Mouse (Mus musculus) gastrocnemius, postnatal 4 days (tissue): Measurements from ENCODE around the gene Jak1. TPM values are rescaled to one million over a fixed set of nuclear protein-coding genes. Genes with fewer than 3 reads are reported as not detected.
"Not testable (repeated sequence)": the region's sequence is repeated elsewhere in the genome, so short reads cannot be mapped to it uniquely, and the experiment has no call there.

Source experiments
- DNase-seq, 2 experiments: peaks; one replicate each; pipeline ENCODE4 v3.0.0; 2021 to 2022; ENCODE audit warnings: low spot score in 2 of 2, mixed read lengths in 2 of 2
- total RNA-seq, 2 experiments: library from RNA; stranded (reverse); gene quantifications; 2 replicates each; pipeline ENCODE4 v1.2.3; 2021

Gene Jak1
- total RNA-seq, 2 experiments from 2014 or later, result 108 to 117 TPM

DNA sequence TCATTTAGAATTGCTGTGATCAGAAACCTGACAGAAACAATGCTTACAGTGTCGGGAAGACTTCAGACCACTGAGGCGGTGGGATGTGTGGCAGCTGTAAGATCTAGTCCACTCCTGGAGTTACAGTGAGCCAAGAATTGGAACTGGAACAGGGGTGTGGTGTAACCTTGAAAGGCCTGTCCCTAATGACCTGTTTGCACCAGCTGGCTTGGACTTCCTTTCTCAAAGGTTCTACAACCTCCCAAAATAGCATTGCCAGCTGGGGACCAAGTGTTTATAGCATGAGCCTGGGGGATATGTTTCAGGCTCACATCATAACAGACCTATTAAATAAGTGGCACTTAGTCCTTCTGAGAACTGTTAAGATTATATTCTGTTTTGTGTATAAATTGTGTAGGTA lies 15.0 kb upstream of the Jak1 start:
- DNase-seq, result no peak

DNA sequence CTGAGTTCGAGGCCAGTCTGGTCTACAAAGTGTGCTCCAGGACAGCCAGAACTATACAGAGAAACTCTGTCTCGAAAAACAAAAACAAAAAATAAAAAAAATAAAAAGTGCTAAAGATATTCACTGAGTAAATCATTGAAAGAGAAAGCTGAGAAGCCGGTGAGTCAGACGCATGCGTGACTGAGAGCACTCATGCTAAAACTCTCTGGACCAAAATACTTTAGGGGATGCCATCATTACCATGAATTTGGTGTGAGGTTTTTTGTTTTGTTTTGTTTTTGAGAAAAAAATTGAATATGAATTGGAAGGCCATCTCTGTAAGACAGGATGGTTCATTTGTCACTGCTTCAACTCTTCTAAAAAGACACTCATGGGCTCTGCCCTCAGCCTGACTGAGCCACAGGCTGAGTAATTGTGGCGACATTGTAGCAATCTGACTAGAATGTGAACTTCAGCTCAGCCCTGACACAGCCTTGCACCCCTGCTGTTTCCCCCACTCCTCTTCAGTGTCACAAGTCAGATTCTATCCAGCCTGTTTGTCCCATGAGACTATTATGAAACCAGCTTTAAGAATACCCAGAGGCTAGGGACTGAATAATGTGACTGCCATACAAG lies 11.5 kb upstream of the Jak1 start:
- no peak for DNase-seq

DNA sequence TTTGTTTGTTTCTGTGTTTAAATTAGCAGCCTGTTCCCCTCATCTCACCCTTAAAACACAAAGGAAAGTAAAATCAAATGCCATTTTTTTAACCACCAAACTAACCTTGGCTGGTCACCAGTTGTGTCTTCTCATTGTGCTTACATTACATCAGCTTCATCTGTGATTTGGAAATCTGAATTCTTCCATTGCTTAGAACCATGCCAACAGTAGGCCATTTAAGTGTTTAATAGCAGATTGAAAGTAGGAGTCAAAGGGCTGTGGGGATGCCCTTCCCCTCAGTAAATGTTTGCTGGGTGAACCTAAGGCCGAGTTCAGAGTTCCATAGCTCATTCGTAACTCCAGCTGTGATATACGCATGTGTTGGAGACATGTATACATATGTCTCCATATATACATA lies 10.8 kb upstream of the Jak1 start:
- DNase-seq, result no peak

GRCm38 (mm10) chr4:101270734-101271133 lies 5.7 kb upstream of the Jak1 start:
- DNase-seq, result no peak

GRCm38 (mm10) chr4:101268506-101268905 lies 3.4 kb upstream of the Jak1 start:
- not testable (repeated sequence) for DNase-seq

DNA sequence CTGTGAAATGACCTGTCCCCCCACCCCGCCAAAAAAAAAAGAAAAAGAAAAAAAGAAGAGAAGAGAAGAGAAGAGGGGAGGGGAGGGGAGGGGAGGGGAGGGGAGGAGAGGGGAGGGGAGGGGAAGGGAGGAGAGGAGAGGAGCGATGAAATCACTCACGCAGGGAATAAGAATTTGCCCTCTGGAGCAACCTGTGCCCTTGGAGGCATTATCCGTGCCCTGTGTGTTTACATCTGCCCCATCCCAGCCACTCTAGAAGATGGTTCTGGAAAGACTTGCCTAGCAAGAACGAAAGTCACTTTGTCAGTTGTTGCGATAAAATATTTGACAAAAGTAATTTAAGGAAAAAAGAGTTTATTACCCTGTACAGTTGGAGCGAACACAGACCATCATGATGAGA lies 441 bp upstream of the Jak1 start:
- DNase-seq, result no peak

DNA sequence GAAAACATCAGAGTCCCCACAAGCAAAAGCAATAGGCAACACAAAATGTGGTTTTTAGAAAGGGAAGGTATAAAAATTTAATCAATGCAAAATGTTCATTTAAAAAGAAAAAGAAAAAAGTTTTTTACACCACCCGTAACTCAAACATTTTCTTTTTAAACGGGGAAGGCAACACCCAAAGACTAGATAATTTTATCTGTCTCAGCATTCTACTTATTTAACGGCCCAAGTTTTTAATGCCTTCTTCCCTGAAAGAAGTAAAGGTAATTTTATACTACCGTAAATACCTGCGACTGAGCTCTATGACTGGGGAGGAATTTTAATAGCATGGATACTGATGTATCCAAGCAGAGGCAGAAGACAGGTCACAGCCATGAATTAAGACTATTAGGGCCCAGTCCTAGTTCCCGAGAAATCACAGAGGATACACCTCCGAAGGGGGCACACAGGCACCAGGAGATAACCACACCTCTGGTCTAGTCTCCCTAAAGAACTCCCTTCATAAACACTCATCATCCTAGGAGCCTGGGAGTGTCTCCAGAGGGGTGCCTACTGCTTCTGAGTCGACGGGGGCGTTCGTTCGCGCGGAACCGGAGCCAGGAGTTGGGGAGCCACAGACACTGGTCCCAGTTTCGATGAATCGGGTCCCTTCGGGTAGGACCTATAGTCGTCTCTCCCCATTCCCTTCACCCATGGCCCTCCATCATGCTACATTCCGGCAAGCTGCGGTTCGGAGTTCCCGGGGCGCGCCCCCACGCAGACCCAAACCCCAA lies 928 bp downstream of the Jak1 start:
- no peak for DNase-seq

DNA sequence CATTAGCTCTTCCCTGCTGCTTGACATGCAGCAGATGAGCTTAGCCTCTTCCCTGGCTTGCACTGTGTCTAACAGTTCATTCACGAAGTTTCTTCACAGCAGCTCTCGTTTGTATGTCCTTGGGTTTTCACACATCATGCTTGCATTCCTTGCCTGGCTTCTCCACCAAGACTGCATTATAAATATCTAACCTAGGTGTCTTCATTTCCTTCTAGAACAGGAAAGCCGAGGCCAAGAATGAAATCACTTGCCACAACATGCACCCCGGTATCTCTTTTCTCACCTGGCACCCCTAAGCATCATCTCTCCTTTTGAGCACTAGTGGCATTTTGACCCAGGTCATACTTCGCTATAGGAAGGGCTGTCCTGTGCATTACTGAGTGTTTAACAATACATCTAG lies 3.5 kb downstream of the Jak1 start:
- no peak for DNase-seq

DNA sequence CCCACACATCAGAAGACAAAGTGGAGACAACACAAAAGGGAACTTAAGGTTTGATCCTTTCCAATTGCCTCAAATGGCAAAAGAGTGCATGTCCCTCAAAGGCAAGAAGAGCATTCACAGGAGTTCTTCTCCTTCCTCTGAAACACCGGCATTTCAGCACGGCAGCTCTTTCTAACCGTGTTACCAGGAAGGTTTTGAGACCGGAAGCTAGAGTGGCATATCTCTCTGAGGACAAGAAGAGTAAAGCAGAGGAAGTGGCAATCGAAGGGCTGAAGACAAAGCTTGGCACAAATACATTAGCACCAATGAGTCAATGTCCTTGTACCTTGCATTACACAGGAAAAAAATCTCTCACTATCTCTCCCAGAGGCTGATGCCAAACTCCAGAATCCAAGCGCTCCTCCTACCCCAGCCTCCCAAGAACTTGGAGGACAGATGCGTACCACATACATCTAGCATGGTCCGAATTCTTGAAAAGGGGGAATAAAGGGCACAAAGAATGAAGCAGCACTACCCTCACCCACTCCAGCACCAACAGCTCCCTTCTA lies 4.3 kb downstream of the Jak1 start:
- DNase-seq, result no peak

DNA sequence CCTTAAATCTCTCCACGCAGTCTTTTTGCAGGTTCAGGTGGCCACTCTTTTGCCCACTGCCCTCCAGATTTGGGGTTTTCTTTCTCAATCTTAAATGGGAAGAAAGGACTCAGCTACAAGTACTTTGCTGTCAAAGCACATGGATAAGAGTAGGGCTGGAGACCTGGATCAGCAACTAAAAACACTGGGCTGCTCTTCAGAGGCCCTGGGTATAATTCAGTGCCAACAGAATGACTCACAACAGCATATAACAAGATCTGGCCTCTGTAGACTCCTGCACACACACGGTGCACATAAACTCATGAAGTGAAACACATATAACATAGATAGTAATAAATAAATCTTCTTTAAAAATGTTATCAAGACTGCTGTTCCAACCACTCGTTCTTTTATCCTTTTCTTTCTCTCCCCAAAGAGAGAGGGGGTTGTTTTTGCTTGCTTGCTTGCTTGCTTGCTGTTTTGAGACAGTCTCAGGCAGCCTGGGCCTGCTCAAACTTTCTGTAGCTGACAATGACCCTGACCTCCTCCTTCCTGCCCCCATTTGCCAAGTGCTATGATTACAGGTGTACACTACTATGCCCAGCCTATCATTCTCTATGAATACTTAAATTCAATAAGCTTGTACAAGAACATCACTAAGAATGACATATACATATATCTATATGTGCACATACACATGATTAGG lies 8.4 kb downstream of the Jak1 start:
- no peak for DNase-seq

- no peak for DNase-seq
Measured at GRCm38 (mm10) chr4:101254606-101255349, 10.3 kb downstream of the Jak1 start.

GRCm38 (mm10) chr4:101254015-101254414 lies 11.1 kb downstream of the Jak1 start:
- DNase-seq, result no peak

GRCm38 (mm10) chr4:101252781-101253622 lies 12.1 kb downstream of the Jak1 start:
- DNase-seq, result no peak

DNA sequence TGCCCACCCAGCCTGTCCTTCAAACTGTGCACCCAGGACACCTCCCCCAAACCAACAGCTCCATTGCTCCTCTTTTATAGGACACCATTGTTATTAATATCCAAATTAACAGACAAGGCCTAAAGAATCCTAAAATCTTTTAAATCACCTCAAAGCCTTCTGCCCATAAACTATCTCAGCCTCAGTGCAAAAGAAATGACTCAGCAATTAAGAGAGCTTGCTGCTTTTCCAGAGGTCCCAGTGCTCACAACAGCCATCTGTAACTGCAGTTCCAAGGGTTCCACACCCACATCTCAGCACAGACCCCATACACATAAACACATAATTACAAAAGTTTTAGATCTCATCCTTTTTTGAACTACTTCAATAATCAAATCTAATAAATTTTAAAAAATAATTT lies 13.1 kb downstream of the Jak1 start:
- DNase-seq, result no peak

- DNase-seq, result no peak
Measured at GRCm38 (mm10) chr4:101249977-101250743, 14.9 kb downstream of the Jak1 start.

GRCm38 (mm10) chr4:101247355-101247754 lies 17.7 kb downstream of the Jak1 start:
- DNase-seq, result no peak

DNA sequence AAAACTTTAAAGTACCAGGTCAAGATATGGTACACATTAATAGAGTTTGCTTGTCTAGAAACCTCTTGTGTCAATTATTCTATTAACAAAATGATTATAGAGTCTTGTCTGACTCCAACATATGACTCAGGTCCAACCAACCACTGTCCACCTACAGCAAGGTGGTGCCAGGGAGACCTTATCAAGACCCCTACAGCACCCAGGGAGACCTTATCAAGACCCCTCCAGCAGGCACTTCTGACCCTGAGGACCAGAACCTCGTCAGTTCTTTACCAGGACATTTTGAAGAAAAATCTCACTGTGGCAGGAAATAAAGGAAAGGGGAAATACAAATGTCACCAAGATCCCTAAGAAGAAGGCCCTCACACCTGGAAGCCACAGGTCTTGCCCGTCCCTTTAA lies 18.5 kb downstream of the Jak1 start:
- no peak for DNase-seq

- no peak for DNase-seq
Measured at GRCm38 (mm10) chr4:101244257-101245011, 20.6 kb downstream of the Jak1 start.

DNA sequence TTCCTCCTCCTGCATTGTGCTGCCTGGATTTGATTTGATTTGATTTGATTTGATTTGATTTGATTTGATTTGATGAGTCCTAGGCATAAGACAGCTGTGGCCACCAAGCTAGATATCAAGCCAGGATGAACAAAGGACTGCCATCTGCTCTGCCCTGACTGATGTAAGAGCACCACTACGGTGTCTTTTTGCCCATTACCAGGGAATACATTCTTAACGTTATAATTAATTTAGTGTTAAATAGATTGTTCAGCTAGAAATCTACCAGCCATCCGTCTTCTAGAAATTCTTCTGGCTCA lies 24.3 kb downstream of the Jak1 start:
- DNase-seq, result no peak
